Mouse (Mus musculus) intestine, embryonic 15.5 days (tissue): ENCODE measurements around the gene Il23a. TPM values are rescaled to one million over a fixed set of nuclear protein-coding genes. Genes with fewer than 3 reads are reported as not detected.

Experiments used
- ATAC-seq: fragments of 200-750 bp; cut with Nextera tagmentation; 2 replicates; pipeline ENCODE4 v1.8.0; 2017; ENCODE audit warnings: moderate TSS enrichment, moderate library complexity
- H3K27ac ChIP-seq: fragments of 300-500 bp; sonication (generic); 2 replicates; pipeline ENCODE4 v1.5.1; 2015; ENCODE audit warnings: mild to moderate bottlenecking, inconsistent platforms
- H3K27me3 ChIP-seq: fragments of 300-500 bp; sonication (generic); replicated peaks from 2 replicates; pipeline ENCODE4 v1.6.1; 2015; ENCODE audit warnings: inconsistent platforms
- H3K36me3 ChIP-seq: fragments of 300-500 bp; sonication (generic); 2 replicates; pipeline ENCODE4 v1.6.1; 2015; ENCODE audit warnings: inconsistent platforms
- H3K4me1 ChIP-seq: fragments of 300-500 bp; sonication (generic); replicated peaks from 2 replicates; pipeline ENCODE4 v1.6.1; 2015; ENCODE audit warnings: inconsistent platforms
- H3K4me2 ChIP-seq: fragments of 300-500 bp; sonication (generic); replicated peaks from 2 replicates; pipeline ENCODE4 v1.6.1; 2015; ENCODE audit warnings: mild to moderate bottlenecking, inconsistent platforms
- H3K4me3 ChIP-seq: fragments of 300-500 bp; sonication (generic); replicated peaks from 2 replicates; pipeline ENCODE4 v1.5.1; 2015; ENCODE audit warnings: inconsistent platforms
- H3K9ac ChIP-seq: fragments of 300-500 bp; sonication (generic); 2 replicates; pipeline ENCODE4 v1.6.1; 2015; ENCODE audit warnings: inconsistent platforms
- H3K9me3 ChIP-seq: fragments of 300-500 bp; sonication (generic); 2 replicates; pipeline ENCODE4 v1.6.1; 2016; ENCODE audit warnings: inconsistent platforms
- WGBS: fragments of 180-500 bp; shearing (Covaris S2); methylation state at CpG from one replicate; pipeline ENCODE4 v1.1.7; 2015; 5-methylcytosine and 5-hydroxymethylcytosine counted together
- polyA plus RNA-seq: library from polyadenylated mRNA; unstranded; fragments of >200 nt; fragmentation: Nextera tagmentation; extraction: Ambion mirVana; gene quantifications from 2 replicates; pipeline ENCODE4 v1.2.1, GENCODE M21; 2015

Il23a gene
- 0.21 and 0.31 TPM in 2 replicates for polyA plus RNA-seq

GRCm38 (mm10) chr10:128298702-128299171 lies at the start of gene Il23a:
TSS of gene Il23a (minus strand) at chr10:128298752.
- H3K9me3 ChIP-seq, result no peaks in the 10 kb centered on the region
- H3K36me3 ChIP-seq, result no peaks in the 10 kb centered on the region
- H3K27me3 ChIP-seq, result no peaks in the 10 kb centered on the region
- H3K4me3 ChIP-seq, result no peak within 1 kb of the TSS
- peak within 1 kb of the TSS; percentile 28; the same call in 1 of the 2 replicates for H3K27ac ChIP-seq
- H3K4me1 ChIP-seq, result peaks cover 10% of the 10 kb centered on the region; the same call in 1 of the 2 replicates
- 80% methylated on average over 11 of the region's 11 CpGs for WGBS
- ATAC-seq, result no peak
- no peak within 1 kb of the TSS for H3K4me2 ChIP-seq
- H3K9ac ChIP-seq, result no peak within 1 kb of the TSS

DNA sequence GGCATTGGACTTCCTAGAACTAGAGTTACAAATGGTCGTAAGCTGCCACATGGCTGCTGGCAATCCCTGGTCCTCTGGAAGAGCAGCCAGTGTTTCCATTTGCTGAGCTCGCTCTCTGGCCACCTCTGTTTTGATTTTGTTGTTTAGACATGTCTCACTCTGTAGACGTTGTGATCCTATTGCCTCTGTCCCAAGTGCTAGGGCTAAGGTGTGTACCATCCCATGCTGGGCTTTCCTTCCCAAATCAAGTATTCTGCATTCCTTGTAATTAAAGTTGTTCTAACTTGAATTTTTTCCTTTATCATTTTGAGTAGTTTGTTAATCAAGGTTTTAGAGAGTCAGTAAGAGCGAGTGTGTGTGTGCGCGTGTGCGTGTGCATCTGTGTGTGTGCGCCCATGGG lies 49.0 kb upstream of the Il23a start:
- WGBS, result 81% methylated on average over 8 of the region's 8 CpGs
- Histone ChIP-seq H3K4me3 (no peak overlapping the region), H3K36me3 (peaks cover 16% of the 10 kb centered on the region), H3K9me3 (no peaks in the 10 kb centered on the region), H3K27me3 (no peaks in the 10 kb centered on the region), H3K4me1 (peaks cover 9% of the 10 kb centered on the region), H3K9ac (no peak overlapping the region), H3K27ac (no peak overlapping the region), H3K4me2 (no peak overlapping the region)
- ATAC-seq, result no peak

- H3K4me2 ChIP-seq, result peak overlapping the region; percentile 33
- no peak overlapping the region for H3K4me3 ChIP-seq
- H3K9ac ChIP-seq, result peak overlapping the region; percentile 21; the same call in 1 of the 2 replicates
- 23% methylated on average over 7 of the region's 7 CpGs for WGBS
- no peaks in the 10 kb centered on the region for H3K9me3 ChIP-seq
- peaks cover 9% of the 10 kb centered on the region for H3K4me1 ChIP-seq
- ATAC-seq, result peak; percentile 91
- peak overlapping the region; percentile 89 for H3K27ac ChIP-seq
- H3K27me3 ChIP-seq, result no peaks in the 10 kb centered on the region
- H3K36me3 ChIP-seq, result 0 out of 2 replicates have a peak, but pooled peaks cover 2% of the 10 kb centered on the region
These were observed 46.2 kb upstream of the Il23a start for GRCm38 (mm10) chr10:128344568-128345275.

GRCm38 (mm10) chr10:128343436-128343835 lies 44.9 kb upstream of the Il23a start:
- no peak overlapping the region for H3K9ac ChIP-seq
- no peaks in the 10 kb centered on the region for H3K9me3 ChIP-seq
- H3K4me2 ChIP-seq, result no peak overlapping the region
- H3K4me3 ChIP-seq, result no peak overlapping the region
- WGBS, result 88% methylated on average over 1 of the region's 1 CpGs
- no peak for ATAC-seq
- peaks cover 15% of the 10 kb centered on the region for H3K4me1 ChIP-seq
- H3K27ac ChIP-seq, result 0 out of 2 replicates have a peak overlapping the region, but pooled peaks have one; percentile 27
- no peaks in the 10 kb centered on the region for H3K27me3 ChIP-seq
- no peaks in the 10 kb centered on the region for H3K36me3 ChIP-seq

DNA sequence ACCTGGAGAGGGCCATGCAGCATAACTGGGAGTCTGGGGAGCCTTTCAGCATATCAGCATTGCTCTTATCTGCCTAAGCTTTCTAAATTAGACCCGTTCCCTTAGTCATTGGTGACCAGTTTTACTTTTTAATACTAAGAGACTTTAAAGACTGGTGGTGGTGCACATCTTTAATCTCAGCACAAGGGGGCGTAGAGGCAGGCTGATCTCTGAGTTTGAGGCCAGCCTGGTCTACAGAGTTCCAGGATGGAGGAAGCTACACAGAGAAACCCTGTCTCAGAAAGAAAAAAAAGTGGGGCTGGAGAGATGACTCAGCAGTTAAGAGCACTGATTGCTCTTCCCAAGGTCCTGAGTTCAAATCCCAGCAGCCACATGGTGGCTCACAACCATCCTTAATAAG lies 41.7 kb upstream of the Il23a start:
- Histone ChIP-seq H3K27ac (no peak overlapping the region), H3K4me1 (peaks cover 26% of the 10 kb centered on the region), H3K4me3 (no peak overlapping the region), H3K36me3 (no peaks in the 10 kb centered on the region), H3K9me3 (no peaks in the 10 kb centered on the region), H3K9ac (no peak overlapping the region), H3K4me2 (no peak overlapping the region), H3K27me3 (no peaks in the 10 kb centered on the region)
- ATAC-seq, result no peak
- WGBS, result 78% methylated on average over 2 of the region's 2 CpGs

GRCm38 (mm10) chr10:128338948-128339347 lies 40.4 kb upstream of the Il23a start:
- H3K9me3 ChIP-seq, result no peaks in the 10 kb centered on the region
- H3K4me2 ChIP-seq, result peak overlapping the region; percentile 79
- no peak for ATAC-seq
- H3K9ac ChIP-seq, result peak overlapping the region; percentile 93
- no peaks in the 10 kb centered on the region for H3K36me3 ChIP-seq
- WGBS, result 70% methylated on average over 2 of the region's 2 CpGs
- no peak overlapping the region for H3K27ac ChIP-seq
- H3K4me1 ChIP-seq, result peaks cover 21% of the 10 kb centered on the region
- no peaks in the 10 kb centered on the region for H3K27me3 ChIP-seq
- peak overlapping the region; percentile 98 for H3K4me3 ChIP-seq

GRCm38 (mm10) chr10:128338415-128338814 lies 39.9 kb upstream of the Il23a start:
- peak overlapping the region; percentile 98 for H3K4me3 ChIP-seq
- no peaks in the 10 kb centered on the region for H3K27me3 ChIP-seq
- ATAC-seq, result peak; percentile 40
- H3K9ac ChIP-seq, result peak overlapping the region; percentile 93
- H3K36me3 ChIP-seq, result no peaks in the 10 kb centered on the region
- 15% methylated on average over 5 of the region's 5 CpGs for WGBS
- H3K4me2 ChIP-seq, result peak overlapping the region; percentile 79
- peaks cover 21% of the 10 kb centered on the region for H3K4me1 ChIP-seq
- H3K9me3 ChIP-seq, result no peaks in the 10 kb centered on the region
- peak overlapping the region; percentile 97 for H3K27ac ChIP-seq

DNA sequence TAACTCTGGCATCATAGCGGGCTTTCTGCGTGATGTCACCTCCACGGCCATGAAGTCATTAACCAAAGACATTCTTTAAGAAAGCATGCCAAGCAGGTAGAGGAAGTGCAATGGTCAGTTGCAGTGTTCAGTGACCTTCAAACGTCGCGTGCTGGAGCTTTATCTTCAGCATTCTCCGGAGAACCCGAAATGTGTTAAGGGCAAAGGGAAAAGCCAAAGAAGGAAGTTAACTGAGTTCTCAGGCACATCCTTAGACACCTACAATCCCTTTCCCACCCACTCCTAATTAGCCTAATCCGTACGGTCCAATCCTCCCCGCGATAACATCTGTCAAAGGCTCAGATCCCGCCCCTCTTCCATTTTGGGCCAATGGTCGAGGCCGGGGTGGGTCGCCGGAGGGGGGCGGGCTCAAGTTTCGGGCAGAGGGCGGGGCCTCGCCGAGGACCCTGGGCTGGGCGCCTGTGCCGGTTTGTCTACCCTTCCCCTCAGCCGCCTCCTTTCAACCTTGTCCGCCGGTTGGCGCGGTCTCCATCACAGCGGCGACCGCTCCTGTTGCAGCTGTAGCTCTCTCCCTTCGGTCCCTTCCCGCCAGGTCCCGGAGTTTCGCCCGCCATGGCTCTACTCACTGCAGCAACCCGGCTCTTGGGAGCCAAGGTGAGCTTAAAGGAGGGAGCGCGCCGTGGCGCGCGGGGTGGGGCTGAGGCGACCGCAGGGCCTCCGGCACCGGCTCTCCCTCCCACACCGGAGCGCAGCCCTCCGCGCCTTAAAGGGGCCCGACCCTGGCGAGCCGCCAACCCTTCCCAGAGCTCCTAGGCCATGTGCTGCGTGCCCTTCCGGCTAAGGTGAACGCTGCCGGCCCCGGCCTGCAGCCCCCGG lies 39.0 kb upstream of the Il23a start, which contains the start of gene Cs:
Gene Cs, plus strand, starts transcription at position 429 of the 876 bp plus-strand sequence.
- peak within 1 kb of the TSS; percentile 93 for H3K9ac ChIP-seq
- under 1% methylated on average over 61 of the region's 61 CpGs for WGBS
- ATAC-seq, result peak; percentile 97
- H3K36me3 ChIP-seq, result no peaks in the 10 kb centered on the region
- peak within 1 kb of the TSS; percentile 98 for H3K4me3 ChIP-seq
- peaks cover 21% of the 10 kb centered on the region for H3K4me1 ChIP-seq
- no peaks in the 10 kb centered on the region for H3K9me3 ChIP-seq
- H3K4me2 ChIP-seq, result peak within 1 kb of the TSS; percentile 79
- H3K27me3 ChIP-seq, result no peaks in the 10 kb centered on the region
- peak within 1 kb of the TSS; percentile 97 for H3K27ac ChIP-seq

- peak overlapping the region; percentile 98; the same call in 1 of the 2 replicates for H3K4me3 ChIP-seq
- H3K27ac ChIP-seq, result peak overlapping the region; percentile 97
- whole genome bisulfite sequencing, result 71% methylated on average over 3 of the region's 3 CpGs
- no peaks in the 10 kb centered on the region for H3K9me3 ChIP-seq
- H3K4me1 ChIP-seq, result peaks cover 21% of the 10 kb centered on the region
- H3K4me2 ChIP-seq, result peak overlapping the region; percentile 79
- H3K36me3 ChIP-seq, result no peaks in the 10 kb centered on the region
- no peaks in the 10 kb centered on the region for H3K27me3 ChIP-seq
- H3K9ac ChIP-seq, result no peak overlapping the region; the same call in 1 of the 2 replicates
- no peak for ATAC-seq
These were observed 38.0 kb upstream of the Il23a start for GRCm38 (mm10) chr10:128336597-128336996.

DNA sequence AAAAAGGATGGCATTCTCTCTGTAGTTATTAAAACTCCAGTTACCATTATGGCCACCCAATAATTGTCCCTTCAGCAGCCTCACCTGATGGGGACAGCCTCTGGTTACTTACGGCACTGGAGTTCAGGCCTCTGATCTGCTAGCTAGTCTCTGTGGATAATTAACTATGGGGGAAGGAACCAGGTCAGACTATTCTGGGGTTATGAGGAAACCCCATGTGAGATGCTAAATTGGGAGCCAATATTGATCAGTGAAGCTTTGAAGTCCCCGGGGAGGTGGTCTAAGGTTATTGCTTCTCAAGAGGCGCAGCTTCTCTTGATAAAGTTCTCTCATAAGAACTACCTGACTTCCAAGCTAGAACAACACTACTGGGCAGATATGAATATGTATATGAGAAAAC lies 37.6 kb upstream of the Il23a start:
- WGBS, result 81% methylated on average over 3 of the region's 3 CpGs
- H3K27ac ChIP-seq, result peak overlapping the region; percentile 54
- H3K4me2 ChIP-seq, result no peak overlapping the region

DNA sequence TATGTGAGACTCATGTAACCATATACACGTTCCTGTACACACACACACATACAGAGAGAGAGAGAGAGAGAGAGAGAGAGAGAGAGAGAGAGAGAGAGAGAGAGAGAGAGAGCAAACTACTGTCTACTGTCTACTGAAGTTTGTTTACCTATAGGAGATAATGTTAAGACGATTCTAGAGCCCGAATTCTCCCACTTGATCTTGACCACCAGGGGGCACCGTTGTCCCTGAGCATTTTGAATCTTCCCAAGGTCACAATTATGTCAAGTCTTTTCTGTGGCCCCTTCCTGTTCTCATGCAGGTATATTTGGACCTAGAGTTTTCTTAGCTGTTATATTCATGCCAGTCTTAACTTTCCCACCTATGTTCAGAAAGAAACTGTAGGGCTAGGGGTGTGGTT lies 37.0 kb upstream of the Il23a start:
- Histone ChIP-seq H3K4me2 (no peak overlapping the region), H3K4me3 (no peak overlapping the region), H3K27me3 (no peaks in the 10 kb centered on the region), H3K4me1 (peaks cover 21% of the 10 kb centered on the region), H3K9ac (no peak overlapping the region), H3K9me3 (no peaks in the 10 kb centered on the region), H3K27ac (peak overlapping the region; percentile 54; the same call in 1 of the 2 replicates), H3K36me3 (no peaks in the 10 kb centered on the region)
- WGBS, result 3% methylated on average over 4 of the region's 4 CpGs
- no peak for ATAC-seq

More for the DNA sequence above, 37.6 kb upstream of the Il23a start:
- H3K36me3 ChIP-seq, result no peaks in the 10 kb centered on the region
- ATAC-seq, result no peak
- no peak overlapping the region for H3K4me3 ChIP-seq
- no peaks in the 10 kb centered on the region for H3K9me3 ChIP-seq
- H3K9ac ChIP-seq, result no peak overlapping the region
- H3K27me3 ChIP-seq, result no peaks in the 10 kb centered on the region
- peaks cover 21% of the 10 kb centered on the region for H3K4me1 ChIP-seq
